Mouse (Mus musculus) myocyte (in vitro differentiated cells): ENCODE results near the gene Ccdc106.

ENCODE experiments used
- E2F4 ChIP-seq: IDR thresholded peaks from one replicate; pipeline ENCODE4 v1.6.1; 2011; ENCODE audit warnings: mild to moderate bottlenecking, control low read depth, moderate library complexity; ENCODE audit not compliant: insufficient read depth
- MAX ChIP-seq: IDR thresholded peaks from one replicate; pipeline ENCODE4 v1.6.1; 2011; ENCODE audit warnings: low read depth, mild to moderate bottlenecking, control low read depth
- MYOD1 ChIP-seq, 3 experiments: IDR thresholded peaks; one replicate each; pipeline ENCODE4 v1.6.1; 2011; ENCODE audit warnings: control low read depth in 2 of 3, low read depth in 2 of 3, mild to moderate bottlenecking in 2 of 3, moderate library complexity in 1 of 3; ENCODE audit not compliant: insufficient read length in 2 of 3, control insufficient read depth in 1 of 3
- MYOG ChIP-seq, 3 experiments: IDR thresholded peaks; one replicate each; pipeline ENCODE4 v1.6.1; 2011; ENCODE audit warnings: control low read depth in 2 of 3, low read depth in 2 of 3, mild to moderate bottlenecking in 2 of 3; ENCODE audit not compliant: insufficient read length in 2 of 3, control insufficient read depth in 1 of 3, insufficient read depth in 1 of 3
- POLR2A ChIP-seq: IDR thresholded peaks from one replicate; pipeline ENCODE4 v1.6.1; 2011; ENCODE audit warnings: low read depth, mild to moderate bottlenecking, control low read depth, moderate library complexity; ENCODE audit not compliant: insufficient read length
- POLR2AphosphoS2 ChIP-seq: IDR thresholded peaks from one replicate; pipeline ENCODE4 v1.6.1; 2011; ENCODE audit warnings: low read depth, control low read depth; ENCODE audit not compliant: insufficient read length
- SRF ChIP-seq: IDR thresholded peaks from one replicate; pipeline ENCODE4 v1.6.1; 2011; ENCODE audit warnings: low read depth; ENCODE audit not compliant: control insufficient read depth, insufficient read length
- TCF12 ChIP-seq: IDR thresholded peaks from one replicate; pipeline ENCODE4 v1.6.1; 2011; ENCODE audit warnings: mild to moderate bottlenecking, control low read depth; ENCODE audit not compliant: poor library complexity, insufficient read depth, severe bottlenecking
- USF1 ChIP-seq: IDR thresholded peaks from one replicate; pipeline ENCODE4 v1.6.1; 2011; ENCODE audit warnings: low read depth, mild to moderate bottlenecking, control low read depth, moderate library complexity

DNA sequence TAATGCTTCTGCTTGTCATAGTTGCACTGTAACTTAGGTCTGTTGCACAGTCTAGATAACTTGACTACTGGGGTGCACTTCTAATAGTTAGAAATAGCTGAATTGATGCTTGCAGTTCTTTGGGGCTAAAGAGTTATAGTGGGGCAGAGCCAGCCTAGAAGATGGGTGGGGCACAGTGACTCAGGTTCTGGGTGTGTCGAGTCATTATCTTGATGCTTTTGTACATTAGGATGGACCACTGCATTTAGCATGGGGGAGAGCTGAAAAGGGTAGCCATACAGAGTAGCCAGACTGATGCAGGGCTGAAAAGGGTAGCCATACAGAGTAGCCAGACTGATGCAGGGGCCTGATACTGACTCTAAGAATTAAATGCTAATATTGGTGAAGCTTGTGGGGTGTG is 53.2 kb downstream of the Ccdc106 start:
- TF ChIP-seq POLR2A (no peak), E2F4 (no peak), MAX (no peak), USF1 (no peak), TCF12 (no peak), SRF (no peak), MYOD1 (IDR thresholded peaks at IDR 0.05; ENCODE audit: control insufficient read depth in 1 of 3, insufficient read length in 2 of 3, low read depth in 2 of 3) (no peak), MYOG (IDR thresholded peaks at IDR 0.05; ENCODE audit: control insufficient read depth in 1 of 3, insufficient read depth in 1 of 3, insufficient read length in 2 of 3, low read depth in 2 of 3) (no peak), POLR2AphosphoS2 (no peak)
